Mouse (Mus musculus) MEL (cell line): ENCODE measurements at regions not wholly inside any gene's neighbourhood (a gene's known extent, or its start where the extent isn't known, plus 50 kb on each side); places are given as distances from the start of the nearest gene placed in this dataset.

Experiments
- DNase-seq: peaks from one replicate; pipeline ENCODE4 v3.0.0; 2011; ENCODE audit warnings: low read depth, low spot score
- H3K27ac ChIP-seq: 2 replicates; pipeline ENCODE4 v1.5.1; 2012; ENCODE audit warnings: low read depth, mild to moderate bottlenecking, control low read depth, low read length, moderate library complexity; ENCODE audit not compliant: control insufficient read depth
- H3K27me3 ChIP-seq, 2 experiments: fragments of 150-350 bp in 1 of 2; sonication (generic) in 1 of 2; 2 replicates each; pipeline ENCODE4 v1.6.1; 2012; ENCODE audit warnings: low read length in 2 of 2, mild to moderate bottlenecking in 2 of 2, improper control_type of control experiment in 1 of 2, moderate library complexity in 1 of 2; ENCODE audit not compliant: insufficient read depth in 2 of 2, control insufficient read depth in 1 of 2
- H3K36me3 ChIP-seq, 2 experiments: 2 replicates each; pipeline ENCODE4 v1.6.1; 2012 to 2014; ENCODE audit warnings: low read length in 2 of 2, improper control_type of control experiment in 1 of 2, inconsistent platforms in 1 of 2, mild to moderate bottlenecking in 1 of 2; ENCODE audit not compliant: insufficient read depth in 2 of 2, control insufficient read depth in 1 of 2
- H3K4me1 ChIP-seq, 2 experiments: fragments of 150-350 bp in 1 of 2; sonication (generic) in 1 of 2; 2 replicates each; pipeline ENCODE4 v1.6.1; 2012; ENCODE audit warnings: low read length in 2 of 2, improper control_type of control experiment in 1 of 2, mild to moderate bottlenecking in 1 of 2; ENCODE audit not compliant: insufficient read depth in 2 of 2, control insufficient read depth in 1 of 2
- H3K4me3 ChIP-seq, 2 experiments: fragments of 150-350 bp in 1 of 2; sonication (generic) in 1 of 2; 2 replicates each; pipeline ENCODE4 v1.5.1; 2012; ENCODE audit warnings: low read depth in 2 of 2, low read length in 2 of 2, mild to moderate bottlenecking in 2 of 2, moderate library complexity in 2 of 2, control low read depth in 1 of 2, improper control_type of control experiment in 1 of 2; ENCODE audit not compliant: control insufficient read depth in 1 of 2, insufficient read depth in 1 of 2
- H3K79me2 ChIP-seq: 2 replicates; pipeline ENCODE4 v1.6.1; 2012; ENCODE audit warnings: mild to moderate bottlenecking, low read length, moderate library complexity; ENCODE audit not compliant: control insufficient read depth, poor library complexity, insufficient read depth
- H3K9ac ChIP-seq: 2 replicates; pipeline ENCODE4 v1.6.1; 2012; ENCODE audit warnings: low read depth, mild to moderate bottlenecking, control low read depth, low read length, moderate library complexity; ENCODE audit not compliant: control insufficient read depth, poor library complexity, severe bottlenecking
- H3K9me3 ChIP-seq: fragments of 150-350 bp; sonication (generic); replicated peaks from 2 replicates; pipeline ENCODE4 v1.6.1; 2012; ENCODE audit warnings: mild to moderate bottlenecking, low read length, improper control_type of control experiment, moderate library complexity; ENCODE audit not compliant: insufficient read depth
- CHD1 ChIP-seq: IDR thresholded peaks from 2 replicates; pipeline ENCODE4 v1.6.1; 2012; ENCODE audit warnings: low read depth, mild to moderate bottlenecking, inconsistent platforms, low read length, improper control_type of control experiment
- CTCF ChIP-seq, 3 experiments: IDR thresholded peaks in 2 of 3; conservative IDR thresholded peaks in 1 of 3; 2 replicates each; pipeline ENCODE4 v1.5.1; 2011 to 2012; ENCODE audit warnings: low read length in 3 of 3, low read depth in 2 of 3, mild to moderate bottlenecking in 2 of 3, improper control_type of control experiment in 1 of 3, inconsistent platforms in 1 of 3, mixed read lengths in 1 of 3, moderate library complexity in 1 of 3; ENCODE audit not compliant: control insufficient read depth in 1 of 3, insufficient read depth in 1 of 3, poor library complexity in 1 of 3, severe bottlenecking in 1 of 3
- E2F4 ChIP-seq: IDR thresholded peaks from 2 replicates; pipeline ENCODE4 v1.6.1; 2011; ENCODE audit warnings: low read depth, low read length, improper control_type of control experiment, borderline replicate concordance
- ELF1 ChIP-seq: IDR thresholded peaks from 2 replicates; pipeline ENCODE4 v1.6.1; 2014; ENCODE audit warnings: low read depth, mild to moderate bottlenecking, inconsistent platforms, low read length, improper control_type of control experiment, moderate library complexity
- EP300 ChIP-seq, 2 experiments: IDR thresholded peaks; 2 replicates each; pipeline ENCODE4 v1.6.1; 2011; ENCODE audit warnings: improper control_type of control experiment in 2 of 2, low read length in 2 of 2, low read depth in 1 of 2, mild to moderate bottlenecking in 1 of 2
- GATA1 ChIP-seq: IDR thresholded peaks from 2 replicates; pipeline ENCODE4 v1.6.1; 2011; ENCODE audit warnings: low read depth, low read length, improper control_type of control experiment
- KAT2A ChIP-seq: conservative IDR thresholded peaks from 2 replicates; pipeline ENCODE4 v1.6.1; 2012; ENCODE audit warnings: low read depth, low read length, improper control_type of control experiment, inconsistent platforms
- MAFK ChIP-seq: IDR thresholded peaks from 2 replicates; pipeline ENCODE4 v1.6.1; 2011; ENCODE audit warnings: low read depth, mild to moderate bottlenecking, low read length, improper control_type of control experiment, borderline replicate concordance
- MAX ChIP-seq: IDR thresholded peaks from 2 replicates; pipeline ENCODE4 v1.6.1; 2011; ENCODE audit warnings: low read length, improper control_type of control experiment
- MYC ChIP-seq: IDR thresholded peaks from 2 replicates; pipeline ENCODE4 v1.6.1; 2011; ENCODE audit warnings: low read depth, mild to moderate bottlenecking, low read length, improper control_type of control experiment, moderate library complexity
- NELFE ChIP-seq: IDR thresholded peaks from 2 replicates; pipeline ENCODE4 v1.6.1; 2011; ENCODE audit warnings: low read depth, low read length, improper control_type of control experiment
- NRF1 ChIP-seq: IDR thresholded peaks from 2 replicates; pipeline ENCODE4 v1.6.1; 2014; ENCODE audit warnings: low read depth, mild to moderate bottlenecking, inconsistent platforms, low read length, improper control_type of control experiment, moderate library complexity; ENCODE audit not compliant: poor library complexity, insufficient read depth, severe bottlenecking
- POLR2A ChIP-seq, 2 experiments: IDR thresholded peaks; 2 replicates each; pipeline ENCODE4 v1.6.1; 2011 to 2012; ENCODE audit warnings: low read length in 2 of 2, mild to moderate bottlenecking in 2 of 2, control low read depth in 1 of 2, improper control_type of control experiment in 1 of 2, low read depth in 1 of 2, moderate library complexity in 1 of 2; ENCODE audit not compliant: control insufficient read depth in 1 of 2, insufficient read depth in 1 of 2, poor library complexity in 1 of 2
- POLR2AphosphoS5 ChIP-seq: IDR thresholded peaks from 2 replicates; pipeline ENCODE4 v1.6.1; 2012; ENCODE audit warnings: low read depth, borderline replicate concordance, mild to moderate bottlenecking, inconsistent platforms, low read length, moderate library complexity, mixed read lengths
- RAD21 ChIP-seq: IDR thresholded peaks from 2 replicates; pipeline ENCODE4 v1.6.1; 2011; ENCODE audit warnings: mild to moderate bottlenecking, low read depth, low read length, improper control_type of control experiment
- RCOR1 ChIP-seq: IDR thresholded peaks from 2 replicates; pipeline ENCODE4 v1.6.1; 2012; ENCODE audit warnings: low read depth, mild to moderate bottlenecking, inconsistent platforms, low read length, improper control_type of control experiment
- SIN3A ChIP-seq: IDR thresholded peaks from 2 replicates; pipeline ENCODE4 v1.6.1; 2012; ENCODE audit warnings: low read length, improper control_type of control experiment, inconsistent platforms
- SMC3 ChIP-seq: IDR thresholded peaks from 2 replicates; pipeline ENCODE4 v1.6.1; 2011; ENCODE audit warnings: low read depth, low read length, improper control_type of control experiment
- TAL1 ChIP-seq: IDR thresholded peaks from 2 replicates; pipeline ENCODE4 v1.6.1; 2012; ENCODE audit warnings: mild to moderate bottlenecking, inconsistent platforms, low read length, moderate library complexity, mixed read lengths
- TBP ChIP-seq: IDR thresholded peaks from 2 replicates; pipeline ENCODE4 v1.8.0; 2011; ENCODE audit warnings: low read depth, low read length, improper control_type of control experiment
- TCF12 ChIP-seq: IDR thresholded peaks from 2 replicates; pipeline ENCODE4 v1.6.1; 2014; ENCODE audit warnings: low read depth, mild to moderate bottlenecking, inconsistent platforms, low read length, improper control_type of control experiment, moderate library complexity
- UBTF ChIP-seq: IDR thresholded peaks from 2 replicates; pipeline ENCODE4 v1.6.1; 2012; ENCODE audit warnings: low read depth, mild to moderate bottlenecking, inconsistent platforms, low read length, improper control_type of control experiment, moderate library complexity, borderline replicate concordance; ENCODE audit not compliant: insufficient read depth
- ZC3H11A ChIP-seq: IDR thresholded peaks from 2 replicates; pipeline ENCODE4 v1.6.1; 2012; ENCODE audit warnings: low read depth, mild to moderate bottlenecking, inconsistent platforms, low read length, improper control_type of control experiment
- ZNF384 ChIP-seq: IDR thresholded peaks from 2 replicates; pipeline ENCODE4 v1.6.1; 2012; ENCODE audit warnings: low read depth, mild to moderate bottlenecking, inconsistent platforms, low read length, improper control_type of control experiment

DNA sequence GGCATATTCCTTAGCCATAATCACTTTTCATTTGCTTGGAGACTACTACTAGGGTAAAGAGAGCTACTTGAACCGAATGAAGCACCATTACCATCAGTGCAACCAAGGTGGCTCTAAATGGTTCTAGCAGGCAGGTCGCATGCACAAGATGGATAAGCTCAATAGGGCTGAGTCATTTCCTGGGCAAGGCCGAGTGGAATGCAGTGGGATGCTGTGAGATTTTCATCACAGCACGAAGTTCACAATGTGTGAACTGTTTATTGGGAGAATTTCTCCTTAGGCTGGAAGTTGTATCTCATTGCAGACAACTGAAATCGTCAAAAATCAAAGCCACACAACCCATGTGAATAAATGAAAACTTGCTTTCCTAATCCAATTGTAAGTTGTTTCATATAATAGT is 697.6 kb upstream of the Tenm3 start:
- Histone ChIP-seq H3K9me3 (no peaks in the 10 kb centered on the region), H3K27me3 (no peaks in the 10 kb centered on the region), H3K36me3 (no peaks in the 10 kb centered on the region), H3K9ac (no peak overlapping the region), H3K27ac (no peak overlapping the region), H3K79me2 (no peaks in the 10 kb centered on the region), H3K4me3 (no peak overlapping the region), H3K4me1 (no peaks in the 10 kb centered on the region)
- no peak for DNase-seq
- TF ChIP-seq MYC (no peak), POLR2A (IDR thresholded peaks at IDR 0.05; ENCODE audit: control insufficient read depth in 1 of 2, insufficient read depth in 1 of 2, low read depth in 1 of 2, low read length in 2 of 2, poor library complexity in 1 of 2) (no peak), TBP (no peak), TCF12 (no peak), ELF1 (no peak), EP300 (IDR thresholded peaks at IDR 0.05; ENCODE audit: low read depth in 1 of 2, low read length in 2 of 2) (no peak), POLR2AphosphoS5 (no peak), MAFK (no peak), SIN3A (no peak), RAD21 (no peak), RCOR1 (no peak), ZNF384 (no peak), ZC3H11A (no peak), TAL1 (no peak), SMC3 (no peak), CHD1 (no peak), E2F4 (no peak), CTCF (IDR thresholded peaks at IDR 0.05 in 2 of 3, conservative IDR thresholded peaks at IDR 0.05 in 1 of 3; ENCODE audit: control insufficient read depth in 1 of 3, insufficient read depth in 1 of 3, low read depth in 2 of 3, low read length in 3 of 3, poor library complexity in 1 of 3, severe bottlenecking in 1 of 3) (no peak)
- TF ChIP-seq, all 39 proteins: peak for 0

DNA sequence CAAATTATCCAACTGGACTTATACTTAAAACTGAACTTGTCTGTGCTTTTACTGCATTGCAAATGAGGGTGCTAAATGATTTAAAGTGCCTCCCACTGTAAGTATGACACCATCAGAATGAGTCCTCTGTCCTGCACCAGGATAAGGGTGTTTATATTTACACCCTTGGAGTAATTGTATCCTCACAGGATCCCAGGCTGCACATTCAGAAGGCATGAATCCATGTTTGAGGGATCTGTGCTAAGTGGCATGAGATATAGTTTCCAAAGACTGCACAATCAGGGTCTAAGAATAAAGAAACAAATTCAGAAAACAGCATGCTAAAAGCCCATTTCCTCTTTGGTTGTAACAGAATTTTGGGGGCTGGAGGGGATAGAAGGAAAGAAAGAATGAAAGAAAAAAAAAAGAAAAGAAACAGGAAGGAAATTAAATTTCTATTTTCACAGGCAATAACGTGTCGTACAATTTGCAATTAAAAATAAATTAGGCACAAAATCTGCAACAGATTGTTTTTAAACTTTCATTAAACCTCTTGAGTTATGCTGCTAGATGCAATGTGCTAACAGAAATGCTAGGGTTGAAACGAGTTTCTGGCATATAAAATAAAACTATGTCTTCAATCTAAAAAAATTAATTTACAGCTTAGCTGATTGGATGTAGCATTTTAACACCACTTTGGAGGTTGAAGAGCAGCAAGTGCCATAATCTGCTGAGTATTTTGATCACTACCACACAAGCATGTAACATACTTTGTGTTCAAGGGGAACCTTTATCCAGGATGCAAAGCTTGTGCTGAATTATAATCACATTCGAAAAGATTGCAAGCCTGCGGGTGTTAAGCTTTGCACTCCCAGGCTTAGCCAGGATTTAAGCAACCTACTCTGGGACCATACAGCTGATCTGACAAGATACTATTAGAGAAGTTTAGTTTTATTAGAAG is 689.9 kb upstream of the Tenm3 start:
- Histone ChIP-seq H3K4me1 (no peaks in the 10 kb centered on the region), H3K9ac (no peak overlapping the region)
- DNase-seq = no peak
- TF ChIP-seq ZNF384 = no peak
- TF ChIP-seq MAFK = no peak
- no peak for TF ChIP-seq CTCF (IDR thresholded peaks at IDR 0.05 in 2 of 3, conservative IDR thresholded peaks at IDR 0.05 in 1 of 3; ENCODE audit: control insufficient read depth in 1 of 3, insufficient read depth in 1 of 3, low read depth in 2 of 3, low read length in 3 of 3, poor library complexity in 1 of 3, severe bottlenecking in 1 of 3)
- TF ChIP-seq GATA1 = no peak
- no peak for TF ChIP-seq KAT2A
- no peak for TF ChIP-seq E2F4
- no peak for TF ChIP-seq NRF1
- no peak for TF ChIP-seq NELFE
- TF ChIP-seq MYC = no peak
- no peak for TF ChIP-seq MAX
- TF ChIP-seq UBTF = no peak
- no peak for TF ChIP-seq POLR2AphosphoS5
- TF ChIP-seq, all 39 proteins: peak for 0
- Histone ChIP-seq H3K79me2 (no peaks in the 10 kb centered on the region), H3K27ac (no peak overlapping the region), H3K36me3 (no peaks in the 10 kb centered on the region), H3K9me3 (no peaks in the 10 kb centered on the region), H3K27me3 (no peaks in the 10 kb centered on the region), H3K4me3 (no peak overlapping the region)
